Mouse (Mus musculus) neural tube, postnatal 0 days (tissue): Measurements from ENCODE around the gene Palm2. TPM values are rescaled to one million over a fixed set of nuclear protein-coding genes. Genes with fewer than 3 reads are reported as not detected.

Source experiments
- polyA plus RNA-seq: library from polyadenylated mRNA; unstranded; fragments of >200 nt; fragmentation: Nextera tagmentation; extraction: Ambion mirVana; gene quantifications from 2 replicates; pipeline ENCODE4 v1.2.1, GENCODE M21; 2015

Gene Palm2
- polyA plus RNA-seq, result 18.7 and 19.1 TPM in 2 replicates

DNA sequence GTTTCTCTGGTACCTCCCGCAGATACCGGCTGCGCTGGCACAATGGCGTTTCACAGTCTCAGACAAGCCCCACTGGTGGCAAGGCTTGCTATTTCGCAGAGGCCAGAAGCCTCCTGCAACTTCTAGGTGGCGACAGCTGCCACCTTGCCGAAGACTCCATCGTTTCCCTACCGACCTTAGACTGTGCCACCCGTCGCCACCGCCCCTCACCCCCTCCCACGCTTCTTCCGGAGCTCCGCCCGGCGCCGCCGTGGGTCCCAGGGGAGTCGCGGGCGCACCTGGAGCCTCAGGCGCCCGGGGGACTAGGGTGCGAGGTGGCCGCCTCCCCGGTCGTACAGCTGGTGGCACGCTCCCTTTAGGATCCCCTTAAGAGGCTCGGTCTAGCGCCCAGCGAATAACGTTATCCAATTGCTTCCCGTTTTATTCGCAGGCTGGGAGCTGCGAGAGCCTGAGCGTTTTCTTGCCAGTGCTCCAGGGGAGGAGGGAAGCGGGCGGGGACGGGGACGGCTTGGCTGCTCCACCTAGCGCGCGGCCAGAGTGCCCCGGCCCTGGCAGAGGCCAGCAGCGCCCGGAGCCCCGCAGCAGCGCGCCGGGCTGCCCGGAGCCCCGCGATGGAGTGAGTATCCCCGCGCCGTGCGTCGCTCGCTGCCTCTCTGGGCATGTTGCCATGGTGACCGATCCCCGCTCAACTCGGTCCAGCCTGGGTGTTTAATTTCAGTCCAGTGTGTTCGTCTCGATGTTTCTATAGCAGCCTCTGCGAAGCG lies at the start of gene Palm2:
TSS of gene Palm2 (plus strand) at position 307 of the 764 bp plus-strand sequence.

DNA sequence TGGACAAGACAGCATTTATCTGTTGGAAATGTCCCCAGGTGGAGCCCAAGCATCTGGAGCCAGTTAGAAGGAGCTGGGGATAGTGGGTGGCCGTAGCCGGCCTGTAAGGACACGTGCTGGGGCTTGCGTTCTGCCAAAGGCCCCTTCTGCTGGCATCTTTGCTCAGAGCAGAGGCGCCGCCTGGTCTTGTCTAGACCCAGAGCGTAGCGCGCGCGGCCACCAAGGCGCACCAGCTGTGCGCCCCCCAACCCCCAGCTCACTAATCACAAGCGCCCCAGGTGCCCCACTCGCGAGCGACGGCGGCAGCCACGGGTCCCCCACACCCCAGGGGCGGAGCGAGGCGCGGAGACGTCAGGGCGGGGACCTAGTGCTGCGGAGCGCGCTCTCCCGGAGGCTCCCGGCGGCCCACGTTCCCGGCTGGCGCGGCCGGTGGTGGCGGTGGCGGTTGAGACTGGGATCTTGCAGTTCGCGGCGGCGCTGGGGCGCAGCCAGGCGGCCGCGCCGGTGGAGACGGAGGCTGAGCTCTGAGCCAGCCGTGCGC lies 133.7 kb downstream of the Palm2 start, which contains the start of gene Pakap:
TSS of gene Pakap (plus strand) at position 514 of the 541 bp plus-strand sequence.

DNA sequence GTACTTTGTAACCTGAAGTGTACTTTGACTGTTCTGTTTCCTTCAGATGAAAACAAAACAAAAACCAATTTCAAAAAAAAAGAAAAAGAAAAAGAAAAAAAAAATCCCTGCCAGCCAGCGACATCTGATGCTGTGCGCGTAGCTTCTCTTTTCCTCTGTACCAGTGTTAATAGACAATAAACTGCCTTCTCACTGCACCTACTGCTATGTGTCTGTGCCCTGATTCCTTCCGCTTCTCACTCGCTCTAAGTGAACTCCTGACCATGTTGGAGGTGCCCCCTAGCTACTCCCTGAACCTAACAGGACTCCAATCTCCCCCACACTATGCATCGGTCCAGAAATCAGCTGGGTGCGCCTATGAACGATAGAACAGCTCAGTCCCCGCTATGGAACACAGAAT lies 283.3 kb downstream of the Palm2 start, which contains the start of gene Akap2:
TSS of gene Akap2 (plus strand) at position 304 of the 400 bp plus-strand sequence.

Other genes starting within 250 kb of the Palm2 start
- 3.6 and 4.5 TPM in 2 replicates for gene Ptpn3, start 132.4 kb upstream of the Palm2 start, polyA plus RNA-seq
- gene Pakap, start 133.9 kb downstream of the Palm2 start, polyA plus RNA-seq, result 11.0 and 11.8 TPM in 2 replicates